Mouse (Mus musculus) MEL (cell line): ENCODE measurements at regions not wholly inside any gene's neighbourhood (a gene's known extent, or its start where the extent isn't known, plus 50 kb on each side); places are given as distances from the start of the nearest gene placed in this dataset.

Experiments used
- CHD2 ChIP-seq: IDR thresholded peaks from 2 replicates; pipeline ENCODE4 v1.6.1; 2011; ENCODE audit warnings: low read length, improper control_type of control experiment
- CTCF ChIP-seq, 3 experiments: IDR thresholded peaks in 2 of 3; conservative IDR thresholded peaks in 1 of 3; 2 replicates each; pipeline ENCODE4 v1.5.1; 2011 to 2012; ENCODE audit warnings: low read length in 3 of 3, low read depth in 2 of 3, mild to moderate bottlenecking in 2 of 3, improper control_type of control experiment in 1 of 3, inconsistent platforms in 1 of 3, mixed read lengths in 1 of 3, moderate library complexity in 1 of 3; ENCODE audit not compliant: control insufficient read depth in 1 of 3, insufficient read depth in 1 of 3, poor library complexity in 1 of 3, severe bottlenecking in 1 of 3
- EP300 ChIP-seq, 2 experiments: IDR thresholded peaks; 2 replicates each; pipeline ENCODE4 v1.6.1; 2011; ENCODE audit warnings: improper control_type of control experiment in 2 of 2, low read length in 2 of 2, low read depth in 1 of 2, mild to moderate bottlenecking in 1 of 2
- KAT2A ChIP-seq: conservative IDR thresholded peaks from 2 replicates; pipeline ENCODE4 v1.6.1; 2012; ENCODE audit warnings: low read depth, low read length, improper control_type of control experiment, inconsistent platforms
- MAX ChIP-seq: IDR thresholded peaks from 2 replicates; pipeline ENCODE4 v1.6.1; 2011; ENCODE audit warnings: low read length, improper control_type of control experiment
- MEF2A ChIP-seq: IDR thresholded peaks from 2 replicates; pipeline ENCODE4 v1.6.1; 2014; ENCODE audit warnings: low read depth, mild to moderate bottlenecking, inconsistent platforms, low read length, improper control_type of control experiment; ENCODE audit not compliant: poor library complexity, insufficient replicate concordance, severe bottlenecking; ENCODE audit errors: extremely low read depth
- USF2 ChIP-seq, 2 experiments: IDR thresholded peaks; 2 replicates each; pipeline ENCODE4 v1.6.1; 2011 to 2012; ENCODE audit warnings: improper control_type of control experiment in 2 of 2, low read length in 2 of 2, borderline replicate concordance in 1 of 2, inconsistent platforms in 1 of 2, low read depth in 1 of 2, mild to moderate bottlenecking in 1 of 2; ENCODE audit not compliant: insufficient read depth in 1 of 2
- ZNF384 ChIP-seq: IDR thresholded peaks from 2 replicates; pipeline ENCODE4 v1.6.1; 2012; ENCODE audit warnings: low read depth, mild to moderate bottlenecking, inconsistent platforms, low read length, improper control_type of control experiment

- TF ChIP-seq ZNF384 (no peak), CTCF (IDR thresholded peaks at IDR 0.05 in 2 of 3, conservative IDR thresholded peaks at IDR 0.05 in 1 of 3; ENCODE audit: control insufficient read depth in 1 of 3, insufficient read depth in 1 of 3, low read depth in 2 of 3, low read length in 3 of 3, poor library complexity in 1 of 3, severe bottlenecking in 1 of 3) (no peak), EP300 (IDR thresholded peaks at IDR 0.05; ENCODE audit: low read depth in 1 of 2, low read length in 2 of 2) (no peak), KAT2A (no peak), MEF2A (no peak), CHD2 (no peak), MAX (no peak), USF2 (IDR thresholded peaks at IDR 0.05; ENCODE audit: borderline replicate concordance in 1 of 2, insufficient read depth in 1 of 2, low read depth in 1 of 2, low read length in 2 of 2) (no peak)
Measured at GRCm38 (mm10) chr1:51602071-51602470, 123.8 kb upstream of the Nabp1 start.
